ENCODE assay signal across 8 mouse cellular contexts in genomic region chr4:58552229-58552628, GRCm38 (mm10). TPM values are rescaled to one million over a fixed set of nuclear protein-coding genes. Genes with fewer than 3 reads are reported as not detected.
A peak's percentile ranks its signal among the peaks of the same experiment; 100 is the strongest.
DNase-seq lines count a peak whose midpoint lies in the region; ATAC-seq lines count a peak whose summit lies in the region.

No protein-coding gene starts in this region.

- no peaks in the 10 kb centered on the region for H3K27me3 ChIP-seq in lung, embryonic 15.5 days
- no peaks in the 10 kb centered on the region for H3K27me3 ChIP-seq in forebrain, embryonic 11.5 days (ENCODE audit: control insufficient read depth, insufficient read depth, low read length)
- H3K27me3 ChIP-seq in limb, embryonic 10.5 days (ENCODE audit: low read depth, poor library complexity, severe bottlenecking), result no peaks in the 10 kb centered on the region
- peaks cover 16% of the 10 kb centered on the region for H3K27me3 ChIP-seq in neural tube, embryonic 15.5 days (replicated peaks)

- H3K27ac ChIP-seq in lung, embryonic 15.5 days, result peak overlapping the region; percentile 88
- no peak overlapping the region for H3K27ac ChIP-seq in forebrain, embryonic 11.5 days (ENCODE audit: low read depth, low read length)
- peak overlapping the region; percentile 98 for H3K27ac ChIP-seq in limb, embryonic 10.5 days
- H3K27ac ChIP-seq in neural tube, embryonic 15.5 days (replicated peaks), result no peak overlapping the region

- peak overlapping the region; percentile 71 for H3K4me3 ChIP-seq in lung, embryonic 15.5 days
- H3K4me3 ChIP-seq in forebrain, embryonic 11.5 days (ENCODE audit: low read depth, low read length), result peak overlapping the region; percentile 62
- H3K4me3 ChIP-seq in limb, embryonic 10.5 days, result peak overlapping the region; percentile 85
- H3K4me3 ChIP-seq in neural tube, embryonic 15.5 days (replicated peaks), result peak overlapping the region; percentile 75

- ATAC-seq in lung, embryonic 15.5 days (ENCODE audit: borderline replicate concordance, extremely low read depth, low FRiP score, low TSS enrichment), result no peak
- no peak for ATAC-seq in forebrain, embryonic 11.5 days (replicated peaks; ENCODE audit: low FRiP score)
- no peak for ATAC-seq in neural tube, embryonic 15.5 days (ENCODE audit: low FRiP score)

- WGBS in lung, embryonic 15.5 days, result 8% methylated on average over 10 of the region's 10 CpGs
- WGBS in forebrain, embryonic 11.5 days, result 5% methylated on average over 10 of the region's 10 CpGs
- WGBS in limb, embryonic 10.5 days, result 6% methylated on average over 10 of the region's 10 CpGs
- WGBS in neural tube, embryonic 15.5 days, result 6% methylated on average over 10 of the region's 10 CpGs

- H3K9ac ChIP-seq in lung, embryonic 15.5 days, result peak overlapping the region; percentile 72
- peak overlapping the region; percentile 56 for H3K9ac ChIP-seq in forebrain, embryonic 11.5 days (ENCODE audit: low read length)
- H3K9ac ChIP-seq in neural tube, embryonic 15.5 days (replicated peaks), result no peak overlapping the region

- no peaks in the 10 kb centered on the region for H3K9me3 ChIP-seq in lung, embryonic 15.5 days
- no peaks in the 10 kb centered on the region for H3K9me3 ChIP-seq in forebrain, embryonic 11.5 days (ENCODE audit: control insufficient read depth, low read length)
- H3K9me3 ChIP-seq in limb, embryonic 10.5 days (replicated peaks), result no peaks in the 10 kb centered on the region
- no peaks in the 10 kb centered on the region for H3K9me3 ChIP-seq in neural tube, embryonic 15.5 days (replicated peaks)

- no peak for DNase-seq in lung, adult 18-20 months
- no peak for DNase-seq in forebrain, embryonic 11.5 days (ENCODE audit: low spot score)
- no peak for DNase-seq in limb, embryonic 10.5 days (ENCODE audit: low spot score)
- no peak for DNase-seq in layer of hippocampus, postnatal 25 days (ENCODE audit: extremely low spot score in 1 of 2, low spot score in 1 of 2)
- no peak for DNase-seq in right cerebral cortex, postnatal 10 days (ENCODE audit: low spot score in 2 of 2)
- no peak for DNase-seq in cerebellum, adult 18-20 months

- no peaks in the 10 kb centered on the region for H3K36me3 ChIP-seq in lung, embryonic 15.5 days
- no peaks in the 10 kb centered on the region for H3K36me3 ChIP-seq in forebrain, embryonic 11.5 days (ENCODE audit: control insufficient read depth, insufficient read depth, low read length)
- H3K36me3 ChIP-seq in limb, embryonic 10.5 days, result peaks cover 34% of the 10 kb centered on the region
- no peaks in the 10 kb centered on the region for H3K36me3 ChIP-seq in neural tube, embryonic 15.5 days

- peak overlapping the region; percentile 94 for H3K4me2 ChIP-seq in lung, embryonic 15.5 days
- peak overlapping the region; percentile 75 for H3K4me2 ChIP-seq in forebrain, embryonic 11.5 days (ENCODE audit: low read depth, low read length, severe bottlenecking)
- H3K4me2 ChIP-seq in neural tube, embryonic 15.5 days, result peak overlapping the region; percentile 99

- peaks cover 31% of the 10 kb centered on the region for H3K4me1 ChIP-seq in lung, embryonic 15.5 days
- peaks cover 5% of the 10 kb centered on the region; the same call in 1 of the 2 replicates for H3K4me1 ChIP-seq in forebrain, embryonic 11.5 days (replicated peaks; ENCODE audit: control insufficient read depth, insufficient read depth, low read length)
- peaks cover 50% of the 10 kb centered on the region for H3K4me1 ChIP-seq in limb, embryonic 10.5 days
- H3K4me1 ChIP-seq in neural tube, embryonic 15.5 days, result peaks cover 20% of the 10 kb centered on the region

RNA-seq across cellular contexts. Expression of gene Lpar1, which starts 1.5 kb away (rescaled TPM):
- polyA plus RNA-seq in lung, embryonic 15.5 days (2015; fragmentation: Nextera tagmentation; extraction: Ambion mirVana), result 36.7 and 38.6 TPM in 2 replicates
- polyA plus RNA-seq in forebrain, embryonic 11.5 days (2014; fragmentation: Nextera tagmentation; extraction: Ambion mirVana), result 56.0 and 63.8 TPM in 2 replicates
- 197 and 253 TPM in 2 replicates for polyA plus RNA-seq in limb, embryonic 10.5 days (2016; fragmentation: Nextera tagmentation; extraction: Ambion mirVana)
- 15.9 and 25.3 TPM in 2 replicates for polyA plus RNA-seq in neural tube, embryonic 15.5 days (2015; fragmentation: Nextera tagmentation; extraction: Ambion mirVana)
- 10 to 100 TPM; 31.2 to 35.6 TPM for total RNA-seq in layer of hippocampus, postnatal 25 days (2021)

Comparison
In these comparisons a context has a peak if more than half of its experiments do, and no peak if none do; other contexts are left out.
1. H3K27ac ChIP-seq: peak in lung, embryonic 15.5 days (single experiment) and limb, embryonic 10.5 days (single experiment); none in forebrain, embryonic 11.5 days (single experiment) and neural tube, embryonic 15.5 days (single experiment).
2. Peak in every context shown above with its lines, with median percentiles within 50 percentile points of each other: H3K4me2 ChIP-seq and H3K4me3 ChIP-seq.